Mouse (Mus musculus) MEL (cell line): ENCODE measurements around the gene Cox6a2.

Experiments
- BHLHE40 ChIP-seq: IDR thresholded peaks from 2 replicates; pipeline ENCODE4 v1.6.1; 2012; ENCODE audit warnings: low read depth, mild to moderate bottlenecking, inconsistent platforms, low read length, improper control_type of control experiment, borderline replicate concordance
- CTCF ChIP-seq, 3 experiments: IDR thresholded peaks in 2 of 3; conservative IDR thresholded peaks in 1 of 3; 2 replicates each; pipeline ENCODE4 v1.5.1; 2011 to 2012; ENCODE audit warnings: low read length in 3 of 3, low read depth in 2 of 3, mild to moderate bottlenecking in 2 of 3, improper control_type of control experiment in 1 of 3, inconsistent platforms in 1 of 3, mixed read lengths in 1 of 3, moderate library complexity in 1 of 3; ENCODE audit not compliant: control insufficient read depth in 1 of 3, insufficient read depth in 1 of 3, poor library complexity in 1 of 3, severe bottlenecking in 1 of 3
- GABPA ChIP-seq: IDR thresholded peaks from 2 replicates; pipeline ENCODE4 v1.6.1; 2012; ENCODE audit warnings: low read depth, mild to moderate bottlenecking, inconsistent platforms, low read length, improper control_type of control experiment, moderate library complexity
- HCFC1 ChIP-seq: IDR thresholded peaks from 2 replicates; pipeline ENCODE4 v1.6.1; 2012; ENCODE audit warnings: low read depth, mild to moderate bottlenecking, inconsistent platforms, low read length, improper control_type of control experiment, moderate library complexity
- MAX ChIP-seq: IDR thresholded peaks from 2 replicates; pipeline ENCODE4 v1.6.1; 2011; ENCODE audit warnings: low read length, improper control_type of control experiment
- POLR2A ChIP-seq, 2 experiments: IDR thresholded peaks; 2 replicates each; pipeline ENCODE4 v1.6.1; 2011 to 2012; ENCODE audit warnings: low read length in 2 of 2, mild to moderate bottlenecking in 2 of 2, control low read depth in 1 of 2, improper control_type of control experiment in 1 of 2, low read depth in 1 of 2, moderate library complexity in 1 of 2; ENCODE audit not compliant: control insufficient read depth in 1 of 2, insufficient read depth in 1 of 2, poor library complexity in 1 of 2
- RAD21 ChIP-seq: IDR thresholded peaks from 2 replicates; pipeline ENCODE4 v1.6.1; 2011; ENCODE audit warnings: mild to moderate bottlenecking, low read depth, low read length, improper control_type of control experiment
- TBP ChIP-seq: IDR thresholded peaks from 2 replicates; pipeline ENCODE4 v1.8.0; 2011; ENCODE audit warnings: low read depth, low read length, improper control_type of control experiment
- USF1 ChIP-seq: IDR thresholded peaks from 2 replicates; pipeline ENCODE4 v1.6.1; 2014; ENCODE audit warnings: low read depth, mild to moderate bottlenecking, inconsistent platforms, low read length, improper control_type of control experiment, moderate library complexity
- ZNF384 ChIP-seq: IDR thresholded peaks from 2 replicates; pipeline ENCODE4 v1.6.1; 2012; ENCODE audit warnings: low read depth, mild to moderate bottlenecking, inconsistent platforms, low read length, improper control_type of control experiment

DNA sequence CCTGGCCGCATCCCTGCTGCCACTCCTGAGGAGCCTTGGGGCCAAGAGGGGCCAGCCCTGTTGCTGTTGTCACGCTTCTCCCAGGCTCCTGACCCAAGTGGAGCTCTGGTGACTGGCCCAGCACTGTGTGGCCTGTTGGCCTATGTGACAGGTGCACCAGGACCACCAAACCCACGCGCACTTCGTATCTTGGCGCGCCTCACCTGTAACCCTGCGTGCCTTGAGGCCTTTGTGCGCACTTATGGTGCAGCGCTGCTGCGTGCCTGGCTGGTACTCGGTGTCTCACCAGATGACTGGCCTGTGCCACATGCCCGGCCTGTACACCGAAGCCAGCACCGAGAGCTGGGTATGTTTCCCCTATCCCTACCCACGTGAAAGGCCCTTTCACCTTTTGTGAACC lies 36.1 kb upstream of the Cox6a2 start:
- no peak for TF ChIP-seq BHLHE40
- TF ChIP-seq TBP = no peak
- TF ChIP-seq POLR2A (IDR thresholded peaks at IDR 0.05; ENCODE audit: control insufficient read depth in 1 of 2, insufficient read depth in 1 of 2, low read depth in 1 of 2, low read length in 2 of 2, poor library complexity in 1 of 2) = no peak
- no peak for TF ChIP-seq USF1
- TF ChIP-seq ZNF384 = no peak
- TF ChIP-seq RAD21 = no peak
- no peak for TF ChIP-seq GABPA
- TF ChIP-seq MAX = no peak
- TF ChIP-seq CTCF (IDR thresholded peaks at IDR 0.05 in 2 of 3, conservative IDR thresholded peaks at IDR 0.05 in 1 of 3; ENCODE audit: control insufficient read depth in 1 of 3, insufficient read depth in 1 of 3, low read depth in 2 of 3, low read length in 3 of 3, poor library complexity in 1 of 3, severe bottlenecking in 1 of 3) = no peak
- TF ChIP-seq HCFC1 = no peak
